Mouse (Mus musculus) urinary bladder, postnatal 14 days (tissue): ENCODE results near the gene Rabgap1l.

ENCODE experiments used
- DNase-seq: peaks from one replicate; pipeline ENCODE4 v3.0.0; 2021; ENCODE audit warnings: low spot score

Gene Rabgap1l

DNA sequence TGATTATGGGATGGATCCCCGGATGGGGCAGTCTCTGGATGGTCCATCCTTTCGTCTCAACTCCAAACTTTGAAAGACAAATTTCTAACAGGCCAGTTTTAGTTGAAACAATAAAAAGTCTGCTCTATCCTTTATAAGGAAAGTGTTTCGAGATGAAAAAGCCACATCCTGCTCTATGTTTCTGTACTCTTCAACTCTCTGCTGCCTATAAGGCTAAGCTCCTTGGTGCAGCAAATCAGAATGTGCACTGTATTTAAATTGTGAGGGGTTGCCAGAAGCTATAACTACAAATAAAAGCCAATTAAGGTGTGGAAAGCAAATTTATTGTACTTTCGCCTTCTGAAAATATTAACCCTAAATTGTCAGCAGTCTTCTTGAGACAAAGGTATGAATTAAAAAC, 198.9 kb downstream of the Rabgap1l start:
- no peak for DNase-seq

DNA sequence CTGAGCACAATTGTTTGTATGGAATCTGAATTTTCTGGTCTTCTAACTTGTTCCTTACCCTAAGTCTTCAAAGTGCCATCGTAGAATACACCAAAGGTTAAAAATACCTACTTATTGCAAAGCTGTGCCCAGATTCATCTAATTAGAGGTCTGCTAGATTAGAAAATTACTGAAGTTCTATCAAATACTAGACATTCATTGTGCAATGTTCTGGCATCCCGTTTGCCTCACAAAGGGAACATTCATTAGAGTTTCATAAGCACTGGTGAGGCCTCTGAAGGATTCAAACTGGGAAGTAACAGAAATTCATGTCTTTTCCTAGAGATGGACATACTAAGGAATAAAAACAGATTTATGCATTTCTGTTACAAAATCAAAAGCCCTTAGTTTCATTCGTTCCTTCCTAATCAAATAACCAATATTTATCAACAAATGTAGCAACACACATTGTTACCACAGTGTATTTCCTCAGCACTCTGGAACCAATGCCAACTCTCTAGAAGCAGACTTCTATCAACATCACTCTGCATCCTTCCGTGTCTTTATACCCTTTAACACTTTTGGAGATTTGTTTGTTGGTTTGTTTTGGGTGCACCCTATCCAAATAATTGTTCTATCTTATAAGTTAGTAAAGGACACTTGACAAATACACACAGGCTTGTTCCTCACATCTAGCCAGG, 204.0 kb downstream of the Rabgap1l start:
- no peak for DNase-seq

DNA sequence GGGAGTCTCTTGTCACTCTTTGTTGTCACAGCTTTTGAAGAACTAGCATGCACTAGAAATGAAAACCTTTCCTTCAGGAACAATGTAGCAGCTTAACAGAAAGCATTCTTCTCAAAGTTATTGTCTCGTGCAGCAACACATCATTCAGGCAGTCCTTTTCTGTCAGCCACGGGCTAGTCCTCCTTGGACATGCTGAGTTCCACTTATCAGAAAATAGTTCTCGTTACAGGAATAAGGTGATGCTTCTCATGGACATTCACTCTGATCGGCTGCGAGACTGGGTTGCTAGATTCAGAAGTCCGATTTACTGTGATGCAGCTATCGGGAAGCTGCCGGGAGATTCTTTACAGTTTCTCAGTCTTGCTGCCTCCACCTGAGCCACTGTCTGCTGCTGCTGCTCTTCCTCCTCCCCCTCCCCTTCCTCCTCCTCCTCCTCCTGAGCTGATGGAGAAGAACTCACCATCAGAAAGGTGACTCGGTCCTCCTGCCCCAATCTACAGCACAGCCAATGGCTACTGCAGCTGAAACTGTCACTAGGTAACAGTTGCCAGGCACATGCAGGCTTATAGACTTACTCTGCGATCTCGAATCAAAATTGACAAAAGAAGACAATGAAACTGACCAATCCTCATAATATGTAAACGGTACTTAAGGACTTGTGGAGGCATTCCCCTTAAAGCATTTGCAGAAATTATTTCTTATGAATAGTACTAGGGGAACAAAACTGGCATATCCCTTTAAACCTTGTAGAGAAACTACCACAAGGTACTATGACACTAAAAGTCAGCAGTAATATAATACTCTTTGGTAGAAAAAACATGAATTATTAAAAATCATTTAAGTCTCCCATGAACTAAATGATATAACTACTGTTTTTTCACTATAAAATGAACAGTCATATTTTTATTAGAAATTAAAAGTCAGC, 213.4 kb downstream of the Rabgap1l start:
- no peak for DNase-seq

DNA sequence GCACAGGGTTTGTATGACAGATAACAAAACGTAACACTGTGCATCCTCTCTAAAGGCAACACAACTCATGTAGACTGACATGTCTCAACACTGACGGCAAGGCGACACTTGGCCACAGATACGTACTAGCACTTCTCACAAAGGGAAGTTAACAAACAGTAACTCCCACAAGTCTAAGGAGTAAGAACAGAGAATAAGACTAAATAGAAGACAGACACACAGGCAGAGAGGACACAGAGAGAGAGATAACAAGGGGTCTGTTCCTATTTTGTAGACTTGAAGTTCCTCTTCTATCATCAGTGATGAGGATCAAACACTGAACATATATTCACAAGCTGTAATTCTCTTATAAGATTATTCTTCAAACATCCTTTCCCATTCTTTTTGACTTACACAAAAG, 216.9 kb downstream of the Rabgap1l start:
- no peak for DNase-seq

DNA sequence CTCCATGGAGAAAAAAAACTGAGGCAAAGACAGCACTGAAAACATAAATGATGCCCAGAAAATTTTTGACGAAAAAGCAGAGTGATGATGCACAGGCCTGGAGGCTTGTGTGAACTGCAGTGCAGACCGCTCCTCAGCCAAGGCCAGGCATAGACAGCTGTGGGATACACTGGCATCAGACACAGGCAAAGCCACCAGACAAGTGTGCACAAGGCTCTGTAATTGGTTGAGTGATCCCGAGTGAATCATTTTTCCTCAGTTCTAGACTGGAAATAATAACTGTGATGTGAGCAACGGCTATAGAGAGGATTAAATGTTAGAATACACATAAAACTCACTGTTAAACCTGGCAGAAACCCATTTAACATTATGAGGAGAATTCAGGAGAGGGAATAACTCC, 219.0 kb downstream of the Rabgap1l start:
- no peak for DNase-seq

DNA sequence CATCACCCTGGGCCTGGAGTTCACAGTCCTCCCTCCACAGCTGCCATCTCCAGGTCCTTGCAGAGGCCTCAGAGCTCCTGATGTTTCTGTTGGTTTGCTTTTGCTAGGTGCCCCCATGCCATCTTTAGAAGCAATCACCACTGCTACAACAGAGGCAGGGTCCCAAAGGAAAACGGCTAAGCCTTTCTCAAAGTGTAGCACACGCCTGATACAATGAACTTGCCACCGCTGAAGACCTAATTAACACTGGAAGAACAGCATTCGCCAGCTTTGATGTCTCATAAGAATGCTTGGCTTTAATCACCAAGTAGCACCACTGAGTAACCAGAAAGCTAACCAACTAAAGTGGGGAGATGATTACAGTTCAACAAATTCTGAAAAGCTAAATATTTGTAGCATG, 226.6 kb downstream of the Rabgap1l start:
- DNase-seq, result no peak

DNA sequence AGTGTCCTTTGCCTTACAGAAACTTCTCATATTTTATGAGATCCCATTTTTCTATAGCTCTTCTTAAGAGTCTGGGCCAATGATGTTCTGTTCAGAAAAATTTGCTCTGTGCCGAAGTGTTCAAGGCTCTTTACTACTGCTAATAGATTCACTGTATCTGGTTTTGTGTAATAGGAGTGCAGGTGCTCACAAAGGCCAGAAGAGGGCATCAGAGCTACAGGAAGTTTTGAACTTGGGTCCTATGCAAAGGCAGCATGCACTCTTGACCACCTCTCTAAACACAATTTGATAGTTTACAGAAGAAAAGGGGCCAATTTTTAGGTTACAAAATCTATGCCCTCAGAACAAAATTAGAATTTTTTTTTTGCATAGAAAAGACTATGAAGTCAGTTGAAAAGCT, 231.6 kb downstream of the Rabgap1l start:
- DNase-seq, result no peak

DNA sequence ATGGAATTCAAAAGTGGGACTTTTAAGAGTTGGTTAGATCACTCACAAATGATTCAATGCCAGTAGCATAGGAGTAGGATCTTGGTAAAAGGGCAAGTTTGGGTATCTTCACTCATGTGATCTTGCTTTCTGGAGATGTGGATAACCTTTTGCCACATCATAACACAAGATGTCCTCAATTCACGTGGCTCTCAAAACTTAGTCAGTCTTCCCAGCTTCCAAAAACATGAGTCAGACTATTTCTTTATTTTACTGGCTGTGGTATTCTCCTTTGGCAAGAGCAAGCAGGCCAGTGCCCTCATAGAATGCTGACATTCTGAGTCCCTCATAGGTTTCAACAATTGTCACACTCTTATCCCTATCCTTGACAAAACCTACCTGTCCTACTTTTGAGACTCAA, 242.4 kb downstream of the Rabgap1l start:
- no peak for DNase-seq

DNA sequence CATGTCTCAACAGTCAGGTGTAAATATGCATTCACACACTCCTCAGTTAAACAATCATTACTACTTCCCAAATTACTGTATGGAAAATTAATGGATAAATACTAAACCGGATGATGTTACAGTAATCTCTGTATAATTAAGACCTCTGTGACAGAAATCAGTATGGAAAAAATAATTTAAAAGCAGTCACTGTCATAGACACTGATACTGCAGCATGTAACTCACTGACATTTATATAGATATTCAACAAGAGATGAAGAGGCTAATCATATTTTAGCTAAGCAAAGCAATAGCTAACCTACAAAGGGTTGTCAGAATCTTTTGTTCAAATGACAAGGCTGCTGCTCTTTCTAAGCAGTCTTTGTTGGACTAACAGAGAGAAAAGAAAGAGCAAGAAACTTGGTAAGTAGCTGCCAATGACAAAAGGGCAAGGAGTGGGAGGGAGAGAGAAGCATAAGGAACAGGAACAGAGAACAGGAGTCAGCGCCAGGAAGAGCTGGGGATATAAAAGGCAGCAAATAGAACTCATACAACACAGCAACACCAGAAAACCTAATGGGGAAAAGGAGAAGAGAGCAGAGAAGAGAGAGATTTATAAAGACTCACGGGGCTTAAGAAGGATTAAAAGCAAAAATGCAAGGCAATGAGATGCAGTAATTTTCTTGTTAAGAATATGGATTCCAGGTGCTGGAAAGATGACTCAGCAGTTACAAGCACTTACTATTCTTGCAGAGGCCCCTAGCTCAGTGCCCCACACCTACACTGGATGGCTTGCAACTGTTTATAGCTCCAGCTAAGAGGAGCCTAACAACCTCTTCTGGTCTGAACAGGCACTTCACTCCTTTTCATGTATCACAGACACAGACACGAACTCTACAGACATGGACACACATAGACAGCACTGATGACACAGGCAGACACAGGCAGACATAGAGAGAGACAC, 244.8 kb downstream of the Rabgap1l start:
- no peak for DNase-seq

DNA sequence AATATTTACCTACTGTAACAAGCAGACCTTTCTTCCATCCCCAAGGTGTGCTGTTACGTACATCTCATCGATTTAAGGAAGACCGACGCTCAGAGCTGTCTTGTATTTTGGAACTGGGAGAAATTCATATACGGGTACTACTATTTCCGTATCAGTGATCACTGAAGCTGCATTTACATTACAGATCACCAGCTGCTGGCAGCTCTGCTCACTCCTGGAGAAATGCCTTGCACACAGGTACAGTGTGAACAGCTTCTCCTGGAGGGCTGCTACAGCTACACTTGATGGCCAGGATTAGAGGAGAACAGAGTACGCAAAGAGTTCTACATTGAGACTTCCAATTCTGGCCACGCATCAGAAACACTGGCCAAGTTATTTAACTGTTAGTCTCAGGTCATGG, 257.4 kb downstream of the Rabgap1l start:
- DNase-seq, result no peak

DNA sequence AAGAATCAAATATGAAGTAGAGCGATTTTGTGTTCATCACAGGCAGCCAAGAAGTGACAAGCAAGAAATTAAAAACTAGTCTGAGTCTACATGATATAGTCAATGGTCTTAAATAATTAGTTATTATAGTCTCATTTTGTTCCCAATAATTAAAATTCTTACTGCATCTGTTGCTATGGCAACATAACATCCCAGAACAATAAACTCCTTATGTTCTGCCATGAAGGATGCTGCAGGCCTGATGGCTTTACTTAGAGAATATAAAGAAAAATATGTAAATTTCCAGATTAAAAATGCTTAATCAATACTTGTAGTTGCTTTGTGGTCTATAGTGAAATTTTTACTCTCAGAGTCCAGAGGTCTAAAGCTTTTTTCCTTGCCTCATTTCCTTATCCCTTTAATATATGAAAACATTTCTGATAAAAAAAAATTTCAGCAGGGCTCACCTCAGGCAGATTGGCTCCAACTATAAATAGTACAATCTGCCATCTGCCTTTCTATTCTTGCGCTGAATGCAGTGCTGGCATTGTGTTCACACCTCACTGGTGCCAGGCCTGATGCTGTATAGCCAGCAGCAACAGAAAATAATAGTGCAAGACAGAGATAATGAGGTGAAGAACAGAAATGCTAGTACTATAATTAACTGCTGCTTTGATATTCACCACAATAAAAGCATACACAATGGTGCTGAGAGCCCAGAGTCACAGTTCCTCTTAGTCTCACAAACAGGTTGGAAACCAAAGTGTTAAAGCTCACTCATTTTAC, 258.3 kb downstream of the Rabgap1l start:
- no peak for DNase-seq

DNA sequence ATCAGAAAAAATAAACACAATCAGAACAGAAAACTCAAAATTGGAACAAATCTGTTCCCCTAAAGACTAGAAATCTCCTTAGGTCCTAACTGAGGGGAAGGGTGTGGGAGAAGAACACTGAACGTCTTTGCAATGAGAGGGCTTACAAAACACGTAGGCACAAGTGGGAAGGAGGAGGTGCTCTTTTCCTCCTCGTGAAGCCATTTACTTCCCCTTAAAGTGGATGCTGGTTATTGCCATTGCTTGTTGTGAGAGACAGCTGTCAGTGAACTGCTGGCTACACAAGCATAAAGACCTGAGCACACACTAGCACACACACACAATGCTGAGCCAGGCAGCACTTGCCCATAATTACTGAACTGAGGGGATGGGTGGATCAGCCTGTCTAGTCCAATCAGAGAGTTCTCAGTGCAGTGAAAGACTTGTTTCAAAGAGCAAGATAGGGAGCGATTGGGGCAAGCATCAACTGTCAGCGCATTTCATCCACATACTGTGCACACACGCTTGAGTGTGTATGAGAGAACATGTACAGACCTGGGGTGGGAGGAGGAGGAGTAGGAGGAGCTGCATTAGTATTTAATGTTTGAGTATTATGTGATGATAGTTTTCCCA, 259.7 kb downstream of the Rabgap1l start:
- no peak for DNase-seq

DNA sequence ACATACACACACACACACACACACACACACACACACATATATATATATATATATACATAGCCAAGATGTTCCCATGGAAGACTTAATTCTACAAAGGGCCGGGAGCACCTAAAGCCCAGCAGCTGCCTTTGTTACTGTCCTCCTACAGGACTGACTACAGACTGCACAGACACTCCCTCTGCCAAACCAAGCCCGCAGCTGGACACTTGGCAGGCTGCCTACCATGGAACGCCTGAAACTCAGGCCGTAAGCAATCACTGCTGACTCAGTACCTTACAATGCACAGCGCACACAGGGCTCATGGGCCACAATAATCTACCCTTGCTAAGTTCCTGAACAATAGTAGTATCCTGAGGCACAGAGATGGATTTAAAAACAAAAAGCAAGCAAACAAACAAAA, 261.6 kb downstream of the Rabgap1l start:
- DNase-seq, result peak; percentile 88

DNA sequence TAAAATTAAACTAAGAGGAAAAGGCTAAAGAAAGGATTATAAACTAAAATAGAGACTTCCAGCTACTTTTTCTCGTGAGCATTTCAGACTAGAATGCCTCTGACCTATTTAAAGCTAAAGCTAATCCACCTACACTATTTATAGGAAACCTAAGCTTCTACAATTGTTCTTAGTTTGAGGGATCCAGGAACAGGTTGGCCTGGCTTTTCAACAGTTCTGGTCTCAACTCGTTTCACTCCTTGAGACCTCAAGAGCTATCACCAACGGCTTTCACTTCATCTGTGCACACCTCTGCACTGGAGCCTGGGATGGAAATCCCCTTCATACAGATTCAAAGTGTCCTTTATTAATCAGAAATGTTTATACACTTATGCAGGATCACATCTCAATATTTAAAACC, 271.1 kb downstream of the Rabgap1l start:
- DNase-seq, result no peak

DNA sequence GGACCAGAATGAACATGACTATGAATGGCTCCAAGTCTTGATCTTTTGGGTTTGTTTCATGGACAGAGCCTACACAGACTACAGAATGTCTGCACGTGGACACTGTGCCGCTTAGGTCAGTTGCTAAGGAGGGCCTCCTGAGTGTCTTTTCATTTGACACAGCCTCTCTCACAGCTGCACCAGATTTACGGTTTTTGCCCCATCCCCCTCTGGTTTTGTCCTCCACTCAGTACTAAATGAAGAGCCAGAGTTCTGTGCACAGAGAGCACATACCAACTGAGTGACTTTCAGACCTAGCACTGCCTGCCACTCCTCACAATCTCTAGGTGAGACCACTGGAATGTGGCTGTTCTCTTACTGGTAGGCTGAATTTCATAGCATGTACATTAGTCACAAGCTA, 272.3 kb downstream of the Rabgap1l start:
- DNase-seq, result peak; percentile 3

DNA sequence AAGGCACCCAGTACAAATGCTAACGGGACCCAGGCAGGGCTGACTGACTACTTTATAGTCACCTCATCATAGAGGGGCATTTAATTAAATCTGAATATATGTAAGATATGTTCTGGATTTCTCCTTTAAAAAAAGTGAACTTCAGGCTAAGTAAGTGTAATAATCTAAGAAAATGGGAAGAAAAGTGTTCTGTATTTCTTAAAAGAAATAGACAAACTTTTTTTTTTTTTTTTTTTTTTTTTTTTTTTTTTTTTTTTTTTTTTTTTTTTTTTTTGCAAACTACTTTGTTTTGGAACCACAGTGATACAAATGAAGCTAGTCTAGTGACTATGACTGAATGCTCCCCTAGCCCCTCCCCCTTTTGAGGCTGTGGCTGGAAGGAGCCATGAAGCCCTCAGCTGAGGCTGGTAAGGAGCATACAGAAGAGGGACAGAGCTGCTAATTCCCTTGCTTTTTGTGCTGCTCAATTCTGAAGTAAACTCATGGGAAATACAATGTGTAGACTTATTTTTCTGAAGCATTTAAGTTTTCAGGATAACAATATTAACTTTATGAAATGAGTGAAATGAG, 273.0 kb downstream of the Rabgap1l start:
- DNase-seq, result no peak

DNA sequence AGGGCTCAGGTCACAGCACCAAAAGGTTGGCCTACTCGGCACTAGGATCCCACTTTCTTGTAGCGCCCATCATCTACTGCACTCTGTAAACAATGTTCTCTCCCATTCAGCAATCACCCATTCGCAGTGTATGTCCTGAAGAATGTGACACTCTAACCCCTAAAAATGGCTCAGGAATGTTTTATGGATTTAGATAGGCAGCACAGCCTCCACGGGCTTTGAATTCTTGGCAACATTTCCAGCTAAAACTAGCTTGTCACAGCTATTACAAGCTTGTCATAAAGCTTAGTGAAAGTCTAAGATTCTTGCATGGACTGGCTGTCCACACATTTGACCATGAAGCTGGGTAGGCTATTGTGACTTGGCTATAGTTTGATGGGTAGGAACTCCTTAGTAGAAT, 274.5 kb downstream of the Rabgap1l start:
- DNase-seq, result no peak

DNA sequence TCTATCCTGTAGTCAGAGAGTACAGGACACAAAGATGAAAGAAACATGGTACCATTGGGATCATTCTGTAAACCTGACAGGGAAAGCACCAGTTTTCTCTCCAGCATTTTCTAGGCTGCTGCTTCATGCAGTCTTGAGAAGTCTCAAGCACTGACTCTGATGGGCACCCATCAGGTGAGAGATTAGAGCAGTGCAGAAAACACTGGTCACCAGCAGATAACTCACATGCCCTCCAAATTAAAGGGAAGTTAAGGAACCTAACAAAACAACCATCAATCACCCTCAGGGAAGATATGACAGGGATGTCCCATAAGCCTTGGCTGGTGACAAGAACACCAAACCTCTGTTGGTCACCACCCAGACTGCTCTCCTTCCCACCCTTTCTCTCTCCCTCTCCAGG, 285.2 kb downstream of the Rabgap1l start:
- no peak for DNase-seq

DNA sequence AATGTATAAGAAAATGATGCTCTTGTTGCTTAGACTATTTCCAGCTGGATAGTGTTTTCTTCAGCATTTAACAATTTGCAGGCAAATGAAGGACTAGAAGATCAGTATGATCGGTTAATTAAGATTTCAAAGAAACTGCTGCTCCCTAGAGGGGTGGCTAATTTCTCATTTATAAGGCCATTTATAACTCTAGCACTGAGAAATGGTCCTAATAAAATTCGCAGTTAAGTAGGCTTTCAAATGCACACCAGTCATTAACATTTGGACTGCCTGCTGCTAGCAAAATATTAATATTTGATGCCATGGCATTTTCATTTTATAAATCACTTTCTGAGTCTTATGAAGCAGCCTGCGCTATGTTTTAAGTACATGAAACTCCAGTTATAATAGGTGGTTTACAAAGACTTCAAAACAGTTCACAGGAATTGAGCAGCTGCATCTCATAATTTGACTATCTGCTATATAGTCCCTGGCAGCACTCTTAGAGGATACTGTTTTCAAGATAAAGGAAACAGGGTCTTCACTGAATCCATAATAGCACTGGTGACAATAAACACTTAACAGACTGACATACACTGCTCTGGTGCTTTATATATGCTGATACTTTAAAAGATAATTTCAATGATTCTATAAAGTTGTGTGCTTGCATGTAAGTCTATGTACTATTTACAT, 296.0 kb downstream of the Rabgap1l start:
- DNase-seq, result no peak

DNA sequence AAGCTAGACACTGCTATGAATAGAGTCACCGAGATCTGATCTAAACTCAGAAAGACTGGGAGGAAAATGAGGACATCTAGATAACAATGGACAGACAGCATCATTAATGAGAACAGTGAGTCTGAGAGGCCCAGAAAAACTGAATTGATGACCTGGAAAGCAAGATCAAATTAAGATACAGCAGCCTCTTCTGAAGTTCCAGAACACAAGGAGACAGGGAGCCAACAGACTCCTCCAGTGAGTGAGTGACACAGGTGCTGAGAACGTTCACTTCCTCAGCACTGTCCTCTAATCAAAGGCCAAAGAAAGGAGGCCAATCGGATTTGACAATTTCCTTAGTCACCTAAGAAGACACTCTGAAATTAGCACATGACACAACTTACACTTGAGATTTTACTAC, 307.3 kb downstream of the Rabgap1l start:
- DNase-seq, result no peak
